Mouse (Mus musculus) forebrain, embryonic 13.5 days (tissue): ENCODE data around the gene Kcnh2. TPM values are rescaled to one million over a fixed set of nuclear protein-coding genes. Genes with fewer than 3 reads are reported as not detected.
A peak's percentile ranks its signal among the peaks of the same experiment; 100 is the strongest.

Source experiments
- ATAC-seq: fragments of 200-750 bp; cut with Nextera tagmentation; 2 replicates; pipeline ENCODE4 v1.8.0; 2017
- H3K27ac ChIP-seq: fragments of 300-500 bp; sonication (generic); 2 replicates; pipeline ENCODE4 v1.5.1; 2015; ENCODE audit warnings: inconsistent platforms, mild to moderate bottlenecking, moderate library complexity
- H3K27me3 ChIP-seq: fragments of 300-500 bp; sonication (generic); 2 replicates; pipeline ENCODE4 v1.6.1; 2015; ENCODE audit warnings: mild to moderate bottlenecking, inconsistent platforms
- H3K36me3 ChIP-seq: fragments of 300-500 bp; sonication (generic); 2 replicates; pipeline ENCODE4 v1.6.1; 2015; ENCODE audit warnings: mild to moderate bottlenecking, inconsistent platforms; ENCODE audit not compliant: poor library complexity, severe bottlenecking
- H3K4me1 ChIP-seq: fragments of 300-500 bp; sonication (generic); 2 replicates; pipeline ENCODE4 v1.6.1; 2015; ENCODE audit warnings: inconsistent platforms
- H3K4me2 ChIP-seq: fragments of 300-500 bp; sonication (generic); 2 replicates; pipeline ENCODE4 v1.6.1; 2015; ENCODE audit warnings: inconsistent platforms, mild to moderate bottlenecking, moderate library complexity
- H3K4me3 ChIP-seq: fragments of 300-500 bp; sonication (generic); 2 replicates; pipeline ENCODE4 v1.5.1; 2015; ENCODE audit warnings: mild to moderate bottlenecking, inconsistent platforms
- H3K9ac ChIP-seq: fragments of 300-500 bp; sonication (generic); 2 replicates; pipeline ENCODE4 v1.6.1; 2015; ENCODE audit warnings: mild to moderate bottlenecking, inconsistent platforms
- H3K9me3 ChIP-seq: fragments of 300-500 bp; sonication (generic); replicated peaks from 2 replicates; pipeline ENCODE4 v1.6.1; 2016; ENCODE audit warnings: inconsistent platforms
- WGBS: fragments of 180-500 bp; shearing (Covaris S2); methylation state at CpG from one replicate; pipeline ENCODE4 v1.1.7; 2015; 5-methylcytosine and 5-hydroxymethylcytosine counted together
- polyA plus RNA-seq: library from polyadenylated mRNA; unstranded; fragments of >200 nt; fragmentation: Nextera tagmentation; extraction: Ambion mirVana; gene quantifications from 2 replicates; pipeline ENCODE4 v1.2.1, GENCODE M21; 2015

Gene Kcnh2
- polyA plus RNA-seq, 1 experiment from 2014 or later = 4.3 TPM

DNA sequence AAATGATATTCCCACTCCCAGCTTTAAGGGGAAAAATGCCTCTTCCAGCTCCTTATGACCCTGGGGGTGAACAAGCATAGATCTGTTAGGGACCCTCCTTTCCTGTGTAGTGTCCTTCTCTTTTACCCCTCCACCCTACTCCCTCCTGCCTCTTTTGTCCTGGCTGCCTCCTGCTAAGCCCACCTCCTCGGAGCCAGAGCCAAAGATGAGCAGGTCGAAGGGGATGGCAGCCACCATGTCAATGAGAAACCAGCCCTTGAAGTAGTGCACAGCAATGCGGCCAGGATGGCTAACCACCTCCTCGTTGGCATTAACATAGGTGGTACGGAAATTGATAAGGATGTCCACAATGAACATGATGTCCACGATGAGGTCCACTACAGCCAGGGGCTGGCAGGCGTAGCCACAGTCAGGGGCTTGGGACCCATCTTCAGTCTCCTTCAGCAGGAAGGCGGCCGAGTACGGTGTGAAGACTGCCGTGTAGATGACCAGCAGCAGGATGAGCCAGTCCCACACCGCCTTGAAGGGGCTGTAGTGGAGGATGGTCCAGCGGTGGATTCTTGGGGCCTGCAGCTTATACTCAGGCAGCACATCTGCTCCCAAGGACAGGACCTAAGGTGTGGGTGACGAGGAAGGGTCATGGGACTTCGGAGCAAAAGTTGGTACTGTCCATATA, 25.1 kb downstream of the Kcnh2 start:
- no peak overlapping the region for H3K4me2 ChIP-seq
- H3K4me1 ChIP-seq = peaks cover 40% of the 10 kb centered on the region
- H3K27me3 ChIP-seq = no peaks in the 10 kb centered on the region
- H3K9ac ChIP-seq = no peak overlapping the region
- WGBS = 91% methylated on average over 15 of the region's 15 CpGs
- no peaks in the 10 kb centered on the region for H3K9me3 ChIP-seq
- H3K27ac ChIP-seq = no peak overlapping the region
- H3K4me3 ChIP-seq = no peak overlapping the region
- H3K36me3 ChIP-seq = peaks cover 27% of the 10 kb centered on the region; the same call in 1 of the 2 replicates
- no peak for ATAC-seq

DNA sequence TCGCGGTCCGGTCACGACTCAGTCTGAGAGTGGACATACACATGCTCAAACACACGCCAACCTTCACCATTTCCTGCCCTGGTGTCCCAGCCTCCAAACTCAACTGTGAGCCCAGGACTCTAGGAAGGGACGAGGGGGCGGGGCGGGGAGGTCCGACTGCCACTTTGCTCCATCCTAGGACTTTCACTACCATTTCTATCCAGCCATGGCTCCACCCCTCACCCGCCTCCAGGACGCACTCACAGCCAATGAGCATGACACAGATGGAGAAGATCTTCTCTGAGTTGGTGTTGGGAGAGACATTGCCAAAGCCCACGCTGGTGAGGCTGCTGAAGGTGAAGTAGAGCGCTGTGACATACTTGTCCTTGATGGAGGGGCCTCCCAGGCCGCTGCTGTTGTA, 26.2 kb downstream of the Kcnh2 start:
- H3K27ac ChIP-seq = no peak overlapping the region
- H3K9me3 ChIP-seq = no peaks in the 10 kb centered on the region
- peaks cover 27% of the 10 kb centered on the region; the same call in 1 of the 2 replicates for H3K36me3 ChIP-seq
- no peaks in the 10 kb centered on the region for H3K27me3 ChIP-seq
- H3K4me3 ChIP-seq = no peak overlapping the region
- H3K4me1 ChIP-seq = peaks cover 50% of the 10 kb centered on the region
- H3K4me2 ChIP-seq = no peak overlapping the region
- H3K9ac ChIP-seq = no peak overlapping the region
- WGBS = 57% methylated on average over 14 of the region's 14 CpGs
- ATAC-seq = no peak

GRCm38 (mm10) chr5:24321711-24322682, 29.4 kb downstream of the Kcnh2 start:
- WGBS = 6% methylated on average over 22 of the region's 22 CpGs
- H3K27ac ChIP-seq = no peak overlapping the region
- H3K36me3 ChIP-seq = peaks cover 27% of the 10 kb centered on the region; the same call in 1 of the 2 replicates
- H3K9ac ChIP-seq = peak overlapping the region; percentile 47
- H3K4me1 ChIP-seq = peaks cover 39% of the 10 kb centered on the region
- no peaks in the 10 kb centered on the region for H3K9me3 ChIP-seq
- peak; percentile 14; the same call in 1 of the 2 replicates for ATAC-seq
- H3K27me3 ChIP-seq = no peaks in the 10 kb centered on the region
- H3K4me3 ChIP-seq = no peak overlapping the region
- peak overlapping the region; percentile 27 for H3K4me2 ChIP-seq

DNA sequence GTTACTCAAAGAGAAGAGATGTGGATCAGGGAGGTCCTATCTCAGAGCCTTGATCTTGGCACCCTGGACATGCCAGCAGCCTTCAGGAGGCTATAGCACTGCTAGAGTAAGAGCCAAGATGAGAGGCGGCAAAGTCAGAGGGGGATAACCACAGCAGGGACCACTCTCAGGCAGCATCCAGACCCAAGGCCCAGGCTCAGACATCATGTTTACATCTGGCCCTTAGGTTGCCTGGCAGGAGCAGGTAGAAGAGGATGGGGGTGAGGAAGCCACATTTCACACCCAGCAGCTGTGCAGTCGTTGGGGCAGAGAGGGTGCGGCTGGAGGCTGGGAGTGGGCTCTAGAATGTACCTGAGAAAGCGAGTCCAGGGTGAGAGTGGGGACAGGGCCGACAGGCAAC, 30.5 kb downstream of the Kcnh2 start:
- Histone ChIP-seq H3K4me1 (peaks cover 39% of the 10 kb centered on the region), H3K9me3 (no peaks in the 10 kb centered on the region), H3K27me3 (no peaks in the 10 kb centered on the region), H3K4me3 (no peak overlapping the region), H3K27ac (no peak overlapping the region), H3K4me2 (no peak overlapping the region; the same call in 1 of the 2 replicates), H3K9ac (0 out of 2 replicates have a peak overlapping the region, but pooled peaks have one; percentile 7), H3K36me3 (peaks cover 19% of the 10 kb centered on the region; the same call in 1 of the 2 replicates)
- ATAC-seq = no peak
- 45% methylated on average over 5 of the region's 5 CpGs for WGBS

- no peaks in the 10 kb centered on the region for H3K9me3 ChIP-seq
- no peak overlapping the region for H3K4me3 ChIP-seq
- peaks cover 15% of the 10 kb centered on the region; the same call in 1 of the 2 replicates for H3K36me3 ChIP-seq
- ATAC-seq = no peak
- peaks cover 39% of the 10 kb centered on the region for H3K4me1 ChIP-seq
- H3K27ac ChIP-seq = no peak overlapping the region
- H3K9ac ChIP-seq = 0 out of 2 replicates have a peak overlapping the region, but pooled peaks have one; percentile 7
- no peaks in the 10 kb centered on the region for H3K27me3 ChIP-seq
- 26% methylated on average over 6 of the region's 6 CpGs for WGBS
- H3K4me2 ChIP-seq = peak overlapping the region; percentile 19; the same call in 1 of the 2 replicates
Measured at GRCm38 (mm10) chr5:24320467-24320813, 31.0 kb downstream of the Kcnh2 start.

GRCm38 (mm10) chr5:24319776-24320466, 31.5 kb downstream of the Kcnh2 start:
- 0 out of 2 replicates have a peak, but pooled peaks have one; percentile 7 for ATAC-seq
- Histone ChIP-seq H3K27me3 (no peaks in the 10 kb centered on the region), H3K4me3 (no peak overlapping the region), H3K9me3 (no peaks in the 10 kb centered on the region), H3K9ac (0 out of 2 replicates have a peak overlapping the region, but pooled peaks have one; percentile 7), H3K36me3 (peaks cover 10% of the 10 kb centered on the region; the same call in 1 of the 2 replicates), H3K4me2 (peak overlapping the region; percentile 19; the same call in 1 of the 2 replicates), H3K27ac (no peak overlapping the region), H3K4me1 (peaks cover 39% of the 10 kb centered on the region)
- WGBS = 16% methylated on average over 12 of the region's 13 CpGs

- H3K36me3 ChIP-seq = no peaks in the 10 kb centered on the region
- peaks cover under 1% of the 10 kb centered on the region for H3K9me3 ChIP-seq
- H3K27me3 ChIP-seq = no peaks in the 10 kb centered on the region
- no peak overlapping the region for H3K4me3 ChIP-seq
- H3K27ac ChIP-seq = no peak overlapping the region
- H3K4me1 ChIP-seq = no peaks in the 10 kb centered on the region
- 91% methylated on average over 2 of the region's 2 CpGs for WGBS
- no peak overlapping the region for H3K9ac ChIP-seq
- H3K4me2 ChIP-seq = no peak overlapping the region
- no peak for ATAC-seq
Measured at GRCm38 (mm10) chr5:24309223-24309622, 42.2 kb downstream of the Kcnh2 start.

DNA sequence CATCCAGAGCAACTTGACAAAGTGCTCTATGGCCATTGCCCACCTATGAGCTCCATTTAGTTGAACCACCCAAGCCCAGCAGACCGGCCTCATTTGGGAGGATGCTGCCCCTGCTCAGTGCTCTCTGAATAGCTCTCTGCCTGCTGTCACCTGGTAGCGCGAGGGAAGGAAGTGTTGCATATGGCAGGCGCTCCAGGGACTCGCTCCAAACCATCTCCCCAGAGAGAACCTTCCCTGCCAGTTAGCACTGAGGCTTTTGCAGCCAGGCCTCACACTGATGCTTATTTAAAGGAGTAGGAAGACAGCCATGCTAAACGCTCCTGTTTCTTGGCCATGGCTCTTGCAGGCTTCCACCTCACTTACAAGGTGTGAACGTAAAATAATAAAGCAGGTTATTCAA, 42.8 kb downstream of the Kcnh2 start:
- Histone ChIP-seq H3K4me3 (no peak overlapping the region), H3K9me3 (no peaks in the 10 kb centered on the region), H3K27ac (no peak overlapping the region), H3K36me3 (no peaks in the 10 kb centered on the region), H3K9ac (no peak overlapping the region), H3K27me3 (no peaks in the 10 kb centered on the region), H3K4me2 (no peak overlapping the region), H3K4me1 (no peaks in the 10 kb centered on the region)
- WGBS = 80% methylated on average over 7 of the region's 7 CpGs
- no peak for ATAC-seq

GRCm38 (mm10) chr5:24307118-24307777, 44.2 kb downstream of the Kcnh2 start:
- Histone ChIP-seq H3K4me1 (no peaks in the 10 kb centered on the region), H3K27me3 (no peaks in the 10 kb centered on the region), H3K4me3 (no peak overlapping the region), H3K27ac (no peak overlapping the region), H3K9me3 (no peaks in the 10 kb centered on the region), H3K9ac (no peak overlapping the region), H3K4me2 (no peak overlapping the region), H3K36me3 (no peaks in the 10 kb centered on the region)
- 71% methylated on average over 5 of the region's 5 CpGs for WGBS
- no peak for ATAC-seq

GRCm38 (mm10) chr5:24303199-24303598, 48.2 kb downstream of the Kcnh2 start:
- Histone ChIP-seq H3K27ac (no peak overlapping the region), H3K36me3 (no peaks in the 10 kb centered on the region), H3K4me3 (no peak overlapping the region), H3K9ac (no peak overlapping the region), H3K27me3 (no peaks in the 10 kb centered on the region), H3K9me3 (no peaks in the 10 kb centered on the region), H3K4me1 (no peaks in the 10 kb centered on the region), H3K4me2 (no peak overlapping the region)
- WGBS = 54% methylated on average over 3 of the region's 3 CpGs
- ATAC-seq = no peak

- ATAC-seq = no peak
- WGBS = 62% methylated on average over 5 of the region's 5 CpGs
- Histone ChIP-seq H3K4me1 (no peaks in the 10 kb centered on the region), H3K36me3 (no peaks in the 10 kb centered on the region), H3K4me2 (no peak overlapping the region), H3K4me3 (no peak overlapping the region), H3K9me3 (peaks cover 2% of the 10 kb centered on the region; the same call in 1 of the 2 replicates), H3K27ac (no peak overlapping the region), H3K27me3 (no peaks in the 10 kb centered on the region), H3K9ac (no peak overlapping the region)
Measured at GRCm38 (mm10) chr5:24299845-24300589, 51.4 kb downstream of the Kcnh2 start.
